Mouse (Mus musculus) forebrain, embryonic 13.5 days (tissue): ENCODE results near the gene Ankzf1. TPM values are rescaled to one million over a fixed set of nuclear protein-coding genes. Genes with fewer than 3 reads are reported as not detected.
A peak's percentile ranks its signal among the peaks of the same experiment; 100 is the strongest.

ENCODE experiments used
- ATAC-seq: fragments of 200-750 bp; cut with Nextera tagmentation; 2 replicates; pipeline ENCODE4 v1.8.0; 2017
- H3K27ac ChIP-seq: fragments of 300-500 bp; sonication (generic); 2 replicates; pipeline ENCODE4 v1.5.1; 2015; ENCODE audit warnings: inconsistent platforms, mild to moderate bottlenecking, moderate library complexity
- H3K27me3 ChIP-seq: fragments of 300-500 bp; sonication (generic); 2 replicates; pipeline ENCODE4 v1.6.1; 2015; ENCODE audit warnings: mild to moderate bottlenecking, inconsistent platforms
- H3K36me3 ChIP-seq: fragments of 300-500 bp; sonication (generic); 2 replicates; pipeline ENCODE4 v1.6.1; 2015; ENCODE audit warnings: mild to moderate bottlenecking, inconsistent platforms; ENCODE audit not compliant: poor library complexity, severe bottlenecking
- H3K4me1 ChIP-seq: fragments of 300-500 bp; sonication (generic); 2 replicates; pipeline ENCODE4 v1.6.1; 2015; ENCODE audit warnings: inconsistent platforms
- H3K4me2 ChIP-seq: fragments of 300-500 bp; sonication (generic); 2 replicates; pipeline ENCODE4 v1.6.1; 2015; ENCODE audit warnings: inconsistent platforms, mild to moderate bottlenecking, moderate library complexity
- H3K4me3 ChIP-seq: fragments of 300-500 bp; sonication (generic); 2 replicates; pipeline ENCODE4 v1.5.1; 2015; ENCODE audit warnings: mild to moderate bottlenecking, inconsistent platforms
- H3K9ac ChIP-seq: fragments of 300-500 bp; sonication (generic); 2 replicates; pipeline ENCODE4 v1.6.1; 2015; ENCODE audit warnings: mild to moderate bottlenecking, inconsistent platforms
- H3K9me3 ChIP-seq: fragments of 300-500 bp; sonication (generic); replicated peaks from 2 replicates; pipeline ENCODE4 v1.6.1; 2016; ENCODE audit warnings: inconsistent platforms
- WGBS: fragments of 180-500 bp; shearing (Covaris S2); methylation state at CpG from one replicate; pipeline ENCODE4 v1.1.7; 2015; 5-methylcytosine and 5-hydroxymethylcytosine counted together
- polyA plus RNA-seq: library from polyadenylated mRNA; unstranded; fragments of >200 nt; fragmentation: Nextera tagmentation; extraction: Ambion mirVana; gene quantifications from 2 replicates; pipeline ENCODE4 v1.2.1, GENCODE M21; 2015

The Ankzf1 gene
- polyA plus RNA-seq, 1 experiment from 2014 or later, result 23.1 TPM

DNA sequence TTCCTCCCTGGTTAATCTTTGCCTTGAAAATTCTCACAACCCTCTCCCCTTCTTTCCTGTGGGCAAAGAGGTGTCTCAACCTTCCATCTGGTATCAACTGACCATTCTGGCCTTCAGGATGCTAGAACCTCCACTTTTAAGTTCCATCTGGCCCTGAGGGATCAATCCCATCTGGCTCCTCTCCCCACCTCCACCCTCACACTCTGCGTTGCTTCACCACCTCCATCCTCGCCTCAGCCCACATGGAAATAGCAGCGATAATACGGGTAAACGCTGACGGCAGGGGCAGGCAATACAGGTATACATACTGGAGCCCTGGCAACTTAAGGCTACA lies 25.9 kb downstream of the Ankzf1 start:
- WGBS, result 5% methylated on average over 6 of the region's 6 CpGs
- Histone ChIP-seq H3K27me3 (peaks cover 73% of the 10 kb centered on the region), H3K27ac (peak overlapping the region; percentile 20; the same call in 1 of the 2 replicates), H3K9ac (peak overlapping the region; percentile 65; the same call in 1 of the 2 replicates), H3K36me3 (peaks cover 34% of the 10 kb centered on the region), H3K9me3 (no peaks in the 10 kb centered on the region), H3K4me2 (peak overlapping the region; percentile 91), H3K4me3 (peak overlapping the region; percentile 54), H3K4me1 (peaks cover 23% of the 10 kb centered on the region)
- ATAC-seq, result no peak

- peaks cover 78% of the 10 kb centered on the region for H3K27me3 ChIP-seq
- no peaks in the 10 kb centered on the region for H3K9me3 ChIP-seq
- H3K4me3 ChIP-seq, result peak overlapping the region; percentile 54
- H3K27ac ChIP-seq, result peak overlapping the region; percentile 20
- H3K36me3 ChIP-seq, result peaks cover 29% of the 10 kb centered on the region
- H3K9ac ChIP-seq, result peak overlapping the region; percentile 65
- H3K4me1 ChIP-seq, result peaks cover 21% of the 10 kb centered on the region
- ATAC-seq, result peak; percentile 56
- H3K4me2 ChIP-seq, result peak overlapping the region; percentile 91
- WGBS, result 1% methylated on average over 35 of the region's 38 CpGs
These were observed 26.5 kb downstream of the Ankzf1 start for GRCm38 (mm10) chr1:75218227-75219001.

DNA sequence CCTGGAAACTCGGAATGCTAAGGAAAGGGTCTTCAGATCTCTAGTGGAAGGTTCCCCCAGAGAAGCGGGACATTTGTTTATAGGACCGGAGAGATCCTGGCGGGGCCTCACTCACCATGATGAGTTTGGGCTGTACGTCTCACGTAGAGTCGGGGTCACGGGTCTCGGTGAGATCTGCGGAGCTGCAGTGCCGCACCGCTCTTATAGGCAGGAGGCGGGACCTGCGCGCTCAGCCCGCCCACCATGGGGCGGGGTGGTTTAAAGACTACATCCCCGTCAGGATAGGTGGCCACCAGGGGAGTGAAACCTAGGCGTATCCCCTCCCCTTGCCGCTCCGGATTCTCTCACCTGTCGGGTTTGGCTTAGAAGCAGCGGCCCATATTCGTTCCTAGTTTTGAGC lies 27.1 kb downstream of the Ankzf1 start:
- WGBS, result under 1% methylated on average over 24 of the region's 24 CpGs
- peaks cover 79% of the 10 kb centered on the region for H3K27me3 ChIP-seq

GRCm38 (mm10) chr1:75219531-75219930 lies 27.6 kb downstream of the Ankzf1 start, which contains the start of gene Tuba4a:
Gene Tuba4a, minus strand, starts transcription at chr1:75219865.
- Histone ChIP-seq H3K4me1 (peaks cover 21% of the 10 kb centered on the region), H3K36me3 (peaks cover 17% of the 10 kb centered on the region), H3K9me3 (no peaks in the 10 kb centered on the region), H3K9ac (peak within 1 kb of the TSS; percentile 65), H3K4me3 (peak within 1 kb of the TSS; percentile 54), H3K27me3 (peaks cover 79% of the 10 kb centered on the region), H3K4me2 (peak within 1 kb of the TSS; percentile 91), H3K27ac (peak within 1 kb of the TSS; percentile 8; the same call in 1 of the 2 replicates)
- under 1% methylated on average over 34 of the region's 34 CpGs for WGBS
- ATAC-seq, result peak; percentile 48

More for the DNA sequence above, 27.1 kb downstream of the Ankzf1 start:
- peak; percentile 86 for ATAC-seq
- H3K36me3 ChIP-seq, result peaks cover 22% of the 10 kb centered on the region
- no peaks in the 10 kb centered on the region for H3K9me3 ChIP-seq
- H3K27ac ChIP-seq, result no peak overlapping the region
- H3K4me1 ChIP-seq, result peaks cover 21% of the 10 kb centered on the region
- peak overlapping the region; percentile 91 for H3K4me2 ChIP-seq
- H3K9ac ChIP-seq, result peak overlapping the region; percentile 65
- peak overlapping the region; percentile 54 for H3K4me3 ChIP-seq

- 75% methylated on average over 3 of the region's 3 CpGs for WGBS
- Histone ChIP-seq H3K4me3 (no peak overlapping the region), H3K4me1 (peaks cover 21% of the 10 kb centered on the region), H3K9me3 (no peaks in the 10 kb centered on the region), H3K9ac (no peak overlapping the region), H3K4me2 (no peak overlapping the region), H3K36me3 (no peaks in the 10 kb centered on the region), H3K27me3 (peaks cover 68% of the 10 kb centered on the region), H3K27ac (no peak overlapping the region)
- no peak for ATAC-seq
These were observed 29.6 kb downstream of the Ankzf1 start for GRCm38 (mm10) chr1:75221538-75221937.

DNA sequence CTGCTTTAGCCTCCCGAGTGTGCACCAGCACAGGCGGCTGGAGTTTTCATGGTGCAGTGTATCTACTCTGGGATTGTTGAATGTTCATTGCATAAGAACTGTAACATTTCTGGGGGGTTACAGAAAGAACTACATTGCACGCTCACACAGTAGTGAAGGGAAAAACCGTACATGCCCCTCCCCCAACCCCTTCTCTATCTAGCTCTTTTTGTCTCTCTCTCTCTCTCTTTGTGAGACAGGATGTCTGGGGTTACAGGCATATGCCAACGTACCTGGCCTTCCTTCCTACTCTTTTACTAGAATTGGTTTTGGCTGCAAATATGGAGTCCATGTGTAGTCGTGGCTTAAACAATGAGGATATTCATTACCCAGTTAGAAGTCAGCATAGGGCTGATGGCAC lies 31.0 kb downstream of the Ankzf1 start:
- Histone ChIP-seq H3K36me3 (no peaks in the 10 kb centered on the region), H3K4me2 (no peak overlapping the region), H3K27ac (no peak overlapping the region), H3K4me1 (peaks cover 18% of the 10 kb centered on the region), H3K9me3 (no peaks in the 10 kb centered on the region), H3K9ac (no peak overlapping the region), H3K4me3 (no peak overlapping the region), H3K27me3 (peaks cover 54% of the 10 kb centered on the region)
- ATAC-seq, result no peak
- WGBS, result 87% methylated on average over 6 of the region's 6 CpGs

DNA sequence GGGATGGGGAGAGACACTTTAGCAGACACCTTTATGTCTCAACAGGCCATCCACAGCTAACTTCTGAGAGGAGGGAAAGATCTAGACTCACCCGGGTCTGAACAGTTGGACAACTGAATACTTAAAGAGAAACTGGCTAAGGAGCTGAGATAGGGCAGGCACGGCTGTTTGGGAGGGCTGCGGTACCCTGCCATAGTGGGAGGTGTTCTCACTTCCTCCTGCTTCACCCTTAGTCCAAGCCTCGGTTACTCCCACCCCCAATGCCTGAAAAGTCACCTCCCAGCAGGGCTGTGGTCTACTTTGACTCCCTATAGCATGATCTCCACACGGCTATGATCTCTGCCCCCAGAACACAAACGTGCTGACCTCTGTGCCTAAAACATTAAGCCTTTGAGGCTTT lies 31.6 kb downstream of the Ankzf1 start:
- peaks cover 13% of the 10 kb centered on the region for H3K4me1 ChIP-seq
- 74% methylated on average over 6 of the region's 6 CpGs for WGBS

GRCm38 (mm10) chr1:75225473-75225872 lies 33.5 kb downstream of the Ankzf1 start:
- Histone ChIP-seq H3K36me3 (no peaks in the 10 kb centered on the region), H3K4me1 (no peaks in the 10 kb centered on the region), H3K27me3 (peaks cover 37% of the 10 kb centered on the region), H3K27ac (no peak overlapping the region), H3K4me3 (no peak overlapping the region), H3K9me3 (no peaks in the 10 kb centered on the region), H3K4me2 (no peak overlapping the region), H3K9ac (no peak overlapping the region)
- no peak for ATAC-seq
- 58% methylated on average over 3 of the region's 3 CpGs for WGBS

More for the DNA sequence above, 31.6 kb downstream of the Ankzf1 start:
- Histone ChIP-seq H3K4me3 (no peak overlapping the region), H3K9me3 (no peaks in the 10 kb centered on the region), H3K4me2 (no peak overlapping the region), H3K36me3 (no peaks in the 10 kb centered on the region), H3K27me3 (peaks cover 48% of the 10 kb centered on the region), H3K9ac (no peak overlapping the region), H3K27ac (no peak overlapping the region)
- no peak for ATAC-seq

GRCm38 (mm10) chr1:75226138-75226537 lies 34.2 kb downstream of the Ankzf1 start:
- no peak for ATAC-seq
- no peak overlapping the region for H3K4me2 ChIP-seq
- no peak overlapping the region for H3K9ac ChIP-seq
- no peak overlapping the region for H3K4me3 ChIP-seq
- no peaks in the 10 kb centered on the region for H3K9me3 ChIP-seq
- 54% methylated on average over 2 of the region's 2 CpGs for WGBS
- no peaks in the 10 kb centered on the region for H3K4me1 ChIP-seq
- peaks cover 33% of the 10 kb centered on the region for H3K27me3 ChIP-seq
- H3K36me3 ChIP-seq, result no peaks in the 10 kb centered on the region
- no peak overlapping the region for H3K27ac ChIP-seq

GRCm38 (mm10) chr1:75227653-75228052 lies 35.7 kb downstream of the Ankzf1 start:
- Histone ChIP-seq H3K9ac (no peak overlapping the region), H3K9me3 (no peaks in the 10 kb centered on the region), H3K27me3 (peaks cover 18% of the 10 kb centered on the region), H3K4me3 (no peak overlapping the region), H3K4me1 (no peaks in the 10 kb centered on the region), H3K27ac (no peak overlapping the region), H3K36me3 (no peaks in the 10 kb centered on the region), H3K4me2 (no peak overlapping the region)
- WGBS, result 64% methylated on average over 1 of the region's 1 CpGs
- no peak for ATAC-seq

DNA sequence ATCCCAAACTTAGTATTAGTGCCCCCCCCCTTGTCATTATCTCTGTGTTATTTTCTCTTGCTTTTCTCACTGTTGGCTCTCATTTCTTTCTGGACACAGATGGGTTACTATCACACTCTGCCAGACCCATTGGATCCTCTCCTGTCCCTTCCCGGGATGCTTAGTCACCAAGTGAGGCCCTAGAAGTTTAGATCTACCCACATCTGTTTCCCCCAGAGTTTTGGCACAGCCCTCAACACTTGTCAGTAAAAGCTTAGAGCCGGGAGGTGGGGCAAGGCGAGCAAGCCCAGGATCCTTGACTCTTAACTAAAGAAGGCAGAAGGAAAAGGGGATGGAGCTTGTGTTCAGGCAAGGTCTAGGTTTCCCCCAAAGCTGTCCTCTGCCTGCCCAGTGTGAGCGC lies 37.2 kb downstream of the Ankzf1 start:
- 80% methylated on average over 4 of the region's 4 CpGs for WGBS
- no peak overlapping the region for H3K4me2 ChIP-seq
- H3K27me3 ChIP-seq, result peaks cover 10% of the 10 kb centered on the region; the same call in 1 of the 2 replicates
- H3K4me3 ChIP-seq, result no peak overlapping the region
- no peak overlapping the region for H3K9ac ChIP-seq
- no peak overlapping the region for H3K27ac ChIP-seq
- peaks cover 4% of the 10 kb centered on the region; the same call in 1 of the 2 replicates for H3K4me1 ChIP-seq
- ATAC-seq, result no peak
- no peaks in the 10 kb centered on the region for H3K36me3 ChIP-seq
- H3K9me3 ChIP-seq, result no peaks in the 10 kb centered on the region

DNA sequence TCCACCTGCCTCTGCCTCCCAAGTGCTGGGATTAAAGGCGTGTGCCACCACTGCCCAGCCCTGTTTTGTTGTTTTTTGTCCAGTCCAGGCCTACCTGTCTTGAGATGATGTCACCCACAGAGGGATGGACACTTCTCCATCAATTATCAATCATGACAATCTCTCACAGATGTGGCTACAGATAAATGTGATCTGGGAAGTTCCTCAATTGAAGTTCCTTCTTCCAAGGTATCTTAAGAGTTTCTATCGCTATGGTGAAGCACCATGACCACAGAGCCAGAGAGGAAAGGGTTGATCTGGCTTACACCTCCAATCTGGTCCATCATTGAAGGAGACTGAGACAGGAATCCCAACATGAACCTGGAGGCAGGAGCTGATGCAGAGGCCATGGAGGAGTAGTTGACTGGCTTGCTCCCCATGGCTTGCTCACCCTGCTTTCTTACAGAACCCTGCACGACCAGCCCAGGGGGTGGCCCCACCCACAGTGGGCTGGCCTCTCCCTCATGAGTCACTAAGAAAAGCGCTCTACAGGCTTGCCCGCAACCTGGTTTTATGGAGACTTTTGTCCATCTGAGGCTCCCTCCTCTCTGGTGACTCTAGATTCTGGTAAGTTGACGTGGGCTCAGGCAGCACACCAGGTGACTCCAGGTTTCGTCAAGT lies 38.5 kb downstream of the Ankzf1 start:
- H3K9me3 ChIP-seq, result no peaks in the 10 kb centered on the region
- H3K9ac ChIP-seq, result no peak overlapping the region
- peaks cover 11% of the 10 kb centered on the region; the same call in 1 of the 2 replicates for H3K4me1 ChIP-seq
- H3K27ac ChIP-seq, result no peak overlapping the region
- H3K27me3 ChIP-seq, result peaks cover 10% of the 10 kb centered on the region; the same call in 1 of the 2 replicates
- H3K4me2 ChIP-seq, result no peak overlapping the region
- no peak overlapping the region for H3K4me3 ChIP-seq
- no peaks in the 10 kb centered on the region for H3K36me3 ChIP-seq
- no peak for ATAC-seq
- 83% methylated on average over 7 of the region's 7 CpGs for WGBS
